Mouse (Mus musculus): ENCODE measurements around the gene Lclat1.
"Not testable (repeated sequence)": the region's sequence is repeated elsewhere in the genome, so short reads cannot be mapped to it uniquely, and the experiment has no call there.

Lclat1 gene

GRCm38 (mm10) chr17:73271797-73272600 is 164.2 kb downstream of the Lclat1 start:
- no peak for DNase-seq (ENCODE audit: low spot score in 2 of 2)

GRCm38 (mm10) chr17:73273809-73274208 is 166.0 kb downstream of the Lclat1 start:
- DNase-seq (ENCODE audit: low spot score in 2 of 2): peak; percentile 38 to 71

- no peak for DNase-seq (ENCODE audit: low spot score in 2 of 2)
Measured at GRCm38 (mm10) chr17:73275066-73275465, 167.3 kb downstream of the Lclat1 start.

- no peak for DNase-seq (ENCODE audit: low spot score in 2 of 2)
Measured at GRCm38 (mm10) chr17:73277770-73278169, 170.0 kb downstream of the Lclat1 start.

- not testable (repeated sequence) for DNase-seq (ENCODE audit: low spot score in 2 of 2)
Measured at GRCm38 (mm10) chr17:73282702-73283101, 174.9 kb downstream of the Lclat1 start.

- no peak for DNase-seq (ENCODE audit: low spot score in 2 of 2)
Measured at GRCm38 (mm10) chr17:73284301-73284700, 176.5 kb downstream of the Lclat1 start.

Measured in natural killer cell, adult 2 months (primary cell).